Mouse (Mus musculus): ENCODE data around the gene Hoxa6. TPM values are rescaled to one million over a fixed set of nuclear protein-coding genes. Genes with fewer than 3 reads are reported as not detected.

The Hoxa6 gene
- total and polyA plus RNA-seq, 3 experiments, result not detected

DNA sequence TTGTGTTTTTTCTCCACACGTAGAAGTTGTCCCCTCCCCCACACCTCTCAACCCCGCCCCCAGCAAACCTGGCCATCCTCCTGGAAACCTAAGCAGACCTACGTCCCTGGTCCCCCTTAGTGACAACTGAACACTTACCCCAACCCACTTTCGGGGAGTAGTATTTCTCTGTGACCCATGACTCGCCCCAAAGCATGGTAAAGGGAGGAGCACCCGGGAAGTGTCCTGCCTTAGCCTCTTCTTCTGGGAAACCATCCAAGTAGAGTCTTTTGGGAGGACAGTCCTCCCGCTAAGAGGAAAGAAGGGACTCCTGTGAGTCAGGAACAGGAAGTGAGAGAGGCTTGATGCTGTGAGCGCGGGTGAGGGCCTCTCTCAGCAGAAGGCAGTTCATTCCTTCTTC is 48.5 kb downstream of the Hoxa6 start:
- no peak overlapping the region for H3K27ac ChIP-seq (ENCODE audit: control insufficient read depth, low read depth, low read length)
- DNase-seq (ENCODE audit: low read depth, low spot score), result no peak
- H3K36me3 ChIP-seq (ENCODE audit: control insufficient read depth in 1 of 2, insufficient read depth in 2 of 2, low read length in 2 of 2), result no peaks in the 10 kb centered on the region
- H3K27me3 ChIP-seq (ENCODE audit: control insufficient read depth in 1 of 2, insufficient read depth in 2 of 2, low read length in 2 of 2), result no peaks in the 10 kb centered on the region
- H3K9ac ChIP-seq (ENCODE audit: control insufficient read depth, low read depth, low read length, poor library complexity, severe bottlenecking), result no peak overlapping the region
- no peak overlapping the region for H3K4me3 ChIP-seq (ENCODE audit: control insufficient read depth in 1 of 2, insufficient read depth in 1 of 2, low read depth in 2 of 2, low read length in 2 of 2)
- no peaks in the 10 kb centered on the region for H3K9me3 ChIP-seq (replicated peaks; ENCODE audit: insufficient read depth, low read length)
- H3K79me2 ChIP-seq (ENCODE audit: control insufficient read depth, insufficient read depth, low read length, poor library complexity), result no peaks in the 10 kb centered on the region
- TF ChIP-seq KAT2A (conservative IDR thresholded peaks at IDR 0.05; ENCODE audit: low read depth, low read length) (no peak), POLR2AphosphoS2 (IDR thresholded peaks at IDR 0.05; ENCODE audit: low read length) (no peak), CHD1 (IDR thresholded peaks at IDR 0.05; ENCODE audit: low read depth, low read length) (no peak), ZNF384 (IDR thresholded peaks at IDR 0.05; ENCODE audit: low read depth, low read length) (no peak), RAD21 (IDR thresholded peaks at IDR 0.05; ENCODE audit: low read depth, low read length) (no peak)
- no peaks in the 10 kb centered on the region for H3K4me1 ChIP-seq (ENCODE audit: control insufficient read depth in 1 of 2, insufficient read depth in 2 of 2, low read length in 2 of 2)

DNA sequence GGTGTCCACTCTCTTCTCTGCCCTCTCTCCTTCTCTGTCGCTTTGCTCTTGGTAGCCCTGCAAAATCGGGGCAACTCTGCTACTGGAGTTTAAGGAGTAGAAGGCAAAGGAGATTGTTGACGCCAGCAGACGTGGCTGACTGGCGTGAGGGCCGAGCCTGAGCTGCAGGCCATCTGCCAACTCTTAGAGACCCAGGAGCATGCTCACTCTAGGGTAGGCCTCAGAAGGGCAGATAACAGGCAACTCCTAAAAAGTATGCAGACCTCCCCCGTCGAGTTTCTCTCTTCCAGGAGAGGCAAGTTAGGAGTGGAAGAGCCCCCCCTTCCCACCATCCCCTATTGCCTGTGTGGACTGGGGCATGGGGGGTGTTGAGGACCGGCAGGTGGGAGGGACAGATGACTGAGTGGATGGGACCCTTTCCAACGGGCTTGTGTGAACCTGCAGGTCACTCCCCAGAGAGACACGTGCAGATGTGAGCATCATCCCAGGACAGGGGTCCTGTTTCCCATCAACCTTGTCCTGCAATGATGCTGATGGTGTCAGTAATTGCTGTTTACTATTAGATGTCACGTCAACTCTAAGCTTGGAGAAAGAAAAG is 49.3 kb downstream of the Hoxa6 start:
- H3K79me2 ChIP-seq (ENCODE audit: control insufficient read depth, insufficient read depth, low read length, poor library complexity), result no peaks in the 10 kb centered on the region
- H3K27ac ChIP-seq (ENCODE audit: control insufficient read depth, low read depth, low read length), result no peak overlapping the region
- H3K4me1 ChIP-seq (ENCODE audit: control insufficient read depth in 1 of 2, insufficient read depth in 2 of 2, low read length in 2 of 2), result no peaks in the 10 kb centered on the region
- no peaks in the 10 kb centered on the region for H3K36me3 ChIP-seq (ENCODE audit: control insufficient read depth in 1 of 2, insufficient read depth in 2 of 2, low read length in 2 of 2)
- TF ChIP-seq RAD21 (IDR thresholded peaks at IDR 0.05; ENCODE audit: low read depth, low read length), result no peak
- TF ChIP-seq POLR2AphosphoS2 (IDR thresholded peaks at IDR 0.05; ENCODE audit: low read length), result no peak
- TF ChIP-seq MYB (IDR thresholded peaks at IDR 0.05; ENCODE audit: low read depth, low read length), result no peak
- TF ChIP-seq POLR2AphosphoS5 (IDR thresholded peaks at IDR 0.05; ENCODE audit: borderline replicate concordance, low read depth, low read length), result no peak
- no peak for TF ChIP-seq SMC3 (IDR thresholded peaks at IDR 0.05; ENCODE audit: low read depth, low read length)
- no peak overlapping the region for H3K4me3 ChIP-seq (ENCODE audit: control insufficient read depth in 1 of 2, insufficient read depth in 1 of 2, low read depth in 2 of 2, low read length in 2 of 2)
- H3K9ac ChIP-seq (ENCODE audit: control insufficient read depth, low read depth, low read length, poor library complexity, severe bottlenecking), result no peak overlapping the region
- no peaks in the 10 kb centered on the region for H3K27me3 ChIP-seq (ENCODE audit: control insufficient read depth in 1 of 2, insufficient read depth in 2 of 2, low read length in 2 of 2)
- H3K9me3 ChIP-seq (replicated peaks; ENCODE audit: insufficient read depth, low read length), result no peaks in the 10 kb centered on the region
- DNase-seq (ENCODE audit: low read depth, low spot score), result no peak

DNA sequence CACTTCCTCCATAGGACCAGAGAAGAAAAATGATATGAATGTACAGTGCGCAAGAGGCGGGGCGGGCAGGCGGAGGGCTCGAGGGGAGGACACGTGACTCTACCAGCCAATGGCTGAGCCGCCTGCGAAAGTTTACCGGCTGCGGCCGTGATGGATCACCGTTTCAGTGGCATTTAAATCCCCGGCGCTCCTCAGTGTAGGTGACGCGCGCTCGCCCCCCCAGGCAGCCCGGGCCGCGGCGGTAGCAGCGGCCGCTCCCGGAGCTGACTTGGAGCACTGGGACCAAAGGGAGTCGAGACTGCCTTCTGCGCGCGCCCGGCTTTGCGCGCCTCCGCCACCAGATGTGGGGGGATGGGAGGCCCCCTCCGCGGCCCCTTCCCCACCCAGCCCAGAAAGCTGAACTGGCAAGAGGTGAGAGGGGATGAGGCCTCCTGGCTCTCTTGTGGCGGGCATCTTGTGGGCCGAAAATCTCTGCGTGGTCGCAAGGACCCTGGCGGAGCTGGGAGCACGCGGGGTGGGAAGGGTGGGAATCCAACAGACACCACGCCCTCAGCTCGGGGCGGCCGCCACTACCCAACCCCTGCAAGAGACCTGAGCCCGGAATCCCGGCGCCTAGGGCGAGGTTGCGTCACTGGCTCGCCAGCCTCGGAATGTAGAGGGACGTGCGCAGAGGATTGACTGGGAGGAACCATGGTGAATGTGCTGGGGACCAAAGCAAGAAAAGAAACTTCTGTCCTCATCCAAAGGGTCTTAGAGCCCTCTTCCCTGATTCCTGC is 50.1 kb downstream of the Hoxa6 start, which contains the start of gene Hoxa1:
Gene Hoxa1 (minus strand): TSS at position 42 of the 776 bp plus-strand sequence.
- TF ChIP-seq POLR2A (IDR thresholded peaks at IDR 0.05; ENCODE audit: control insufficient read depth in 1 of 2, insufficient read depth in 1 of 2, low read depth in 1 of 2, low read length in 2 of 2, poor library complexity in 1 of 2), result 0 out of 4 replicates have a peak, but pooled peaks of 1 of the 2 experiments have one; percentile 18
- no peak for TF ChIP-seq ELF1 (IDR thresholded peaks at IDR 0.05; ENCODE audit: low read depth, low read length)
- H3K27me3 ChIP-seq (ENCODE audit: control insufficient read depth in 1 of 2, insufficient read depth in 2 of 2, low read length in 2 of 2), result peaks cover 0 to 1% of the 10 kb centered on the region in 2 experiments; a peak in 1 of 4 replicates
- no peaks in the 10 kb centered on the region for H3K36me3 ChIP-seq (ENCODE audit: control insufficient read depth in 1 of 2, insufficient read depth in 2 of 2, low read length in 2 of 2)
- DNase-seq (ENCODE audit: low read depth, low spot score), result no peak
- no peaks in the 10 kb centered on the region for H3K9me3 ChIP-seq (replicated peaks; ENCODE audit: insufficient read depth, low read length)
- H3K79me2 ChIP-seq (ENCODE audit: control insufficient read depth, insufficient read depth, low read length, poor library complexity), result no peaks in the 10 kb centered on the region
- no peak within 1 kb of the TSS for H3K9ac ChIP-seq (ENCODE audit: control insufficient read depth, low read depth, low read length, poor library complexity, severe bottlenecking)
- no peaks in the 10 kb centered on the region for H3K4me1 ChIP-seq (ENCODE audit: control insufficient read depth in 1 of 2, insufficient read depth in 2 of 2, low read length in 2 of 2)
- H3K4me3 ChIP-seq (ENCODE audit: control insufficient read depth in 1 of 2, insufficient read depth in 1 of 2, low read depth in 2 of 2, low read length in 2 of 2), result no peak within 1 kb of the TSS
- H3K27ac ChIP-seq (ENCODE audit: control insufficient read depth, low read depth, low read length), result no peak within 1 kb of the TSS

All from MEL (cell line).